Mouse (Mus musculus) limb, embryonic 13.5 days (tissue): ENCODE measurements around the gene Olfr221. TPM values are rescaled to one million over a fixed set of nuclear protein-coding genes. Genes with fewer than 3 reads are reported as not detected.

Source experiments
- ATAC-seq: fragments of 200-750 bp; cut with Nextera tagmentation; 2 replicates; pipeline ENCODE4 v1.8.0; 2017; ENCODE audit warnings: low read depth, moderate number of reproducible peaks, moderate TSS enrichment; ENCODE audit not compliant: low FRiP score
- H3K27ac ChIP-seq: fragments of 300-500 bp; sonication (generic); 2 replicates; pipeline ENCODE4 v1.5.1; 2015; ENCODE audit warnings: inconsistent platforms, mild to moderate bottlenecking, moderate library complexity
- H3K27me3 ChIP-seq: fragments of 300-500 bp; sonication (generic); 2 replicates; pipeline ENCODE4 v1.6.1; 2015; ENCODE audit warnings: mild to moderate bottlenecking, inconsistent platforms
- H3K36me3 ChIP-seq: fragments of 300-500 bp; sonication (generic); 2 replicates; pipeline ENCODE4 v1.6.1; 2015; ENCODE audit warnings: inconsistent platforms, mild to moderate bottlenecking, moderate library complexity
- H3K4me1 ChIP-seq: fragments of 300-500 bp; sonication (generic); 2 replicates; pipeline ENCODE4 v1.6.1; 2015; ENCODE audit warnings: inconsistent platforms
- H3K4me2 ChIP-seq: fragments of 300-500 bp; sonication (generic); replicated peaks from 2 replicates; pipeline ENCODE4 v1.6.1; 2015; ENCODE audit warnings: inconsistent platforms, mild to moderate bottlenecking, moderate library complexity
- H3K4me3 ChIP-seq: fragments of 300-500 bp; sonication (generic); 2 replicates; pipeline ENCODE4 v1.5.1; 2015; ENCODE audit warnings: moderate library complexity, mild to moderate bottlenecking, inconsistent platforms
- H3K9ac ChIP-seq: fragments of 300-500 bp; sonication (generic); 2 replicates; pipeline ENCODE4 v1.6.1; 2015; ENCODE audit warnings: mild to moderate bottlenecking, inconsistent platforms
- H3K9me3 ChIP-seq: fragments of 300-500 bp; sonication (generic); 2 replicates; pipeline ENCODE4 v1.6.1; 2016; ENCODE audit warnings: inconsistent platforms
- WGBS: fragments of 180-500 bp; shearing (Covaris S2); methylation state at CpG from one replicate; pipeline ENCODE4 v1.1.7; 2015; 5-methylcytosine and 5-hydroxymethylcytosine counted together
- polyA plus RNA-seq: library from polyadenylated mRNA; unstranded; fragments of >200 nt; fragmentation: Nextera tagmentation; extraction: Ambion mirVana; gene quantifications from 2 replicates; pipeline ENCODE4 v1.2.1, GENCODE M21; 2015

The Olfr221 gene
- polyA plus RNA-seq, 1 experiment from 2014 or later, result not detected

DNA sequence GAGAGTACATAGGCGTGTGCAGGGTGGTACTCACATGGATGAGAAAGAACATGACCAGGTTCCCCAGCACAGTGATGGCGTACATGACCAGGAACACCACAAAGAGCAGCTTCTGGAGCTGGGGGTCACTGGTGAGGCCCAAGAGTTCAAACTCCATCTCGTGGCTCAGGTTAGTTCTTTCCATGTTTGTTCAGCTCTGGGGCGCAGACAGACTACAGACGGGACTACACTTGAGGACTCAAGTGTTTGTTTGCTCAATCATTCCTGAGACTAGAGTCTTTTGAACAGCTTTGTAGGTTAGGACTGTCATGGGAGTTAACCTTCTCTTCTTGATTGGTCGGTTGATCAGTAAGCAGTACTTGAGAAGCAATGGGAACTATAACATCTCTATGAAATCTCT is 6.3 kb downstream of the Olfr221 start:
- Histone ChIP-seq H3K4me3 (no peak overlapping the region), H3K4me2 (no peak overlapping the region), H3K9me3 (no peaks in the 10 kb centered on the region), H3K27ac (no peak overlapping the region), H3K27me3 (no peaks in the 10 kb centered on the region), H3K36me3 (no peaks in the 10 kb centered on the region), H3K9ac (no peak overlapping the region), H3K4me1 (no peaks in the 10 kb centered on the region)
- ATAC-seq, result no peak
- WGBS, result 92% methylated on average over 6 of the region's 6 CpGs

DNA sequence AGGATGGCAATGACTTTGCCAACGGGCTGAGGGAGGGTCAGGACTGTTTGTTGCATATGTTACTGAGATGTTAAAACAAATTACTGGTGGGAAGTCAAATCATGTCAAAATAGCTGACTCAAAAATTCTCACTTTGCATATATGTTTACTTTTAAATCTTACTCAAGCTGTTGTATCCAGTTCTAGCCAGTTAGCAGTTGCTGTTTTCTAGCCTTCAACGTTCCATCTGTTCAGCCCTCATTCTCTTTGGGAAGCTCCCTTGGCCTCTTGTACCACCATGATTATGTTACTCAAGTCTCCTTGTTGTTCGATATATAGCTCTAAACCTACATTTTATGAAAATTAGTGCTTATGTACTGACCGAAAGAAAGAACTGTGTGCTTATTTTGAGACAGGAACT is 15.9 kb downstream of the Olfr221 start:
- Histone ChIP-seq H3K27me3 (no peaks in the 10 kb centered on the region), H3K4me2 (no peak overlapping the region), H3K4me1 (peaks cover 19% of the 10 kb centered on the region), H3K4me3 (no peak overlapping the region), H3K27ac (no peak overlapping the region), H3K9me3 (no peaks in the 10 kb centered on the region), H3K9ac (no peak overlapping the region), H3K36me3 (no peaks in the 10 kb centered on the region)
- no peak for ATAC-seq
- 86% methylated on average over 4 of the region's 4 CpGs for WGBS

DNA sequence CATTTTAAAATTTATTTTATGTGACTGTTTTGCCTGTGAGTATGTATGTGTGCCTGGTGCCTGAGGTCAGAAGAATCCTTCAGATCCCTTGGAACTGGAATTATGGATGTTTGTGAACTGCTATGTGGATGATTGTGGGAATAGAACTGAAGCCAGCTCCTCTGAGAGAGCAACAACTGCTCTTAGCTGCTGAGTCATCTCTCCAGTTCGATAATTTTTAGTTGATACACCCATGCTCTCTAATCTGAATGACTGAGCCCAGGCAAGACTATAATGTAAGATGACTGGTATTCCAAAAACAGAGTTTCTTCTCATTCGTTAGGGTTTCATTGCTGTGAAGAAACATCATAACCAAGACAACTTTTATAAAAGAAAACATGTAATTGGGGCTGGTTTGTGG is 18.1 kb downstream of the Olfr221 start:
- Histone ChIP-seq H3K36me3 (no peaks in the 10 kb centered on the region), H3K4me2 (no peak overlapping the region), H3K27ac (no peak overlapping the region), H3K4me1 (peaks cover 27% of the 10 kb centered on the region), H3K4me3 (no peak overlapping the region), H3K9me3 (no peaks in the 10 kb centered on the region), H3K27me3 (no peaks in the 10 kb centered on the region), H3K9ac (no peak overlapping the region)
- no peak for ATAC-seq
- 89% methylated on average over 2 of the region's 2 CpGs for WGBS

- Histone ChIP-seq H3K4me2 (peak overlapping the region; percentile 64), H3K27ac (peak overlapping the region; percentile 87), H3K9me3 (no peaks in the 10 kb centered on the region), H3K4me3 (peak overlapping the region; percentile 35), H3K36me3 (no peaks in the 10 kb centered on the region; the same call in 1 of the 2 replicates), H3K27me3 (no peaks in the 10 kb centered on the region), H3K4me1 (peaks cover 36% of the 10 kb centered on the region), H3K9ac (peak overlapping the region; percentile 54)
- peak; percentile 51 for ATAC-seq
- WGBS, result 5% methylated on average over 23 of the region's 23 CpGs
Measured at GRCm38 (mm10) chr14:52022709-52023459, 19.4 kb downstream of the Olfr221 start.

DNA sequence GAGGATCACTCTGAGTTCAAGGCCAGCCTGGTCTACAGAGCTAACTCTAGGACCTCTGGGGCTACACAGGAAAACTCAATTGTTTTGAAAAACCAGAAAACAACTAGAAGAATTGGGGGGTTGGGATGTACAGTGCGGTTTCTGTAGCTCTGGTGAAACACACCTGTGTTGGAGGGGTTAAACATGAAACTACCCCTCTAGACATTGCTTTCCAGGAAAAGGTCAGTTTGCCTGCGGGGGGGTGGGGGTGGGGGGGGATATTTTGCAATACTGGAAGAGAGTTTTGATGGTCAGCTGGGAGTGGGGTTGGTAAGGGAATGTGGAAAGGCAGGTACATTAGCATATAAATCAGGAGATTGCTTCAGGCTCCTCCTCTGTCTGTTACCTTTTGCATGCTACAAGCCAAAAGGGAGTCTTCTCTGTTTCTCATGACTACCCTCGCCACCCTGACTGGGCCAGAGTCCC is 20.0 kb downstream of the Olfr221 start:
- ATAC-seq, result no peak
- Histone ChIP-seq H3K9ac (peak overlapping the region; percentile 54; the same call in 1 of the 2 replicates), H3K9me3 (no peaks in the 10 kb centered on the region), H3K27ac (peak overlapping the region; percentile 87), H3K4me1 (peaks cover 36% of the 10 kb centered on the region), H3K36me3 (no peaks in the 10 kb centered on the region; the same call in 1 of the 2 replicates), H3K27me3 (no peaks in the 10 kb centered on the region), H3K4me2 (peak overlapping the region; percentile 64), H3K4me3 (peak overlapping the region; percentile 35)
- 56% methylated on average over 3 of the region's 3 CpGs for WGBS

DNA sequence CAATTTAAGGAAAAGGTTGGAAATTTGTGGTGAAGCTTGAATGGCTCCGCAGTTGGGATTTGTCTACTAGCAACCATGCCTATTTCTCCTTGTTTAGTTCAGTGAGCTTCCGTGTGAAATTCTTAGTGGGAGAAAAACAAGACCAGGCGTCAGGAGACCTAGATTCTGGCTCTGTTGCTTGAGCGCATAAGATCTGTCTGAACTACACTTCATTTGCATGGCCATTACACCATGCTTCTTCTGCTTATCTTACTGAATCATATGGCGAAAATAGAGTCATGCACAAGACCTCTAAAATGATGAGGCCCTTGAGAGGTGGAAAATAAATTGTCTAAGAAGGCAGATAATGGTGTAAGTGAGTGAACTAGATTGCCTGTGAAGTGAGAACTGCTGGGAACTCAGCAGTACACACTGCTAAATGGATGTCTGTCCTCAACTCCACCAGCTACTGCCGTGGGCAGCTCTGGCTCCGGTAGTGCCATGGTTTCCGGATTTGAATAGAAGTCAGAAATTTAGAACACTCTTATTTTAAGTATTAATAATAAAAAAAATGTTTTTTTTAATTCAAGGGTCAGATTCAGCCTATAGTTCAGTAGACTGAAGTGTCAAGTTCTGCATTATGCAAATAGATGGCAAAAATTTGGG is 20.6 kb downstream of the Olfr221 start:
- no peaks in the 10 kb centered on the region for H3K27me3 ChIP-seq
- H3K27ac ChIP-seq, result peak overlapping the region; percentile 99; the same call in 1 of the 2 replicates
- H3K4me3 ChIP-seq, result no peak overlapping the region
- ATAC-seq, result no peak
- no peaks in the 10 kb centered on the region; the same call in 1 of the 2 replicates for H3K36me3 ChIP-seq
- H3K9ac ChIP-seq, result no peak overlapping the region
- no peak overlapping the region; the same call in 1 of the 2 replicates for H3K4me2 ChIP-seq
- no peaks in the 10 kb centered on the region for H3K9me3 ChIP-seq
- 90% methylated on average over 8 of the region's 8 CpGs for WGBS
- H3K4me1 ChIP-seq, result peaks cover 39% of the 10 kb centered on the region

- Histone ChIP-seq H3K4me2 (peak overlapping the region; percentile 73), H3K27me3 (no peaks in the 10 kb centered on the region), H3K9ac (0 out of 2 replicates have a peak overlapping the region, but pooled peaks have one; percentile 89), H3K27ac (peak overlapping the region; percentile 99), H3K36me3 (no peaks in the 10 kb centered on the region; the same call in 1 of the 2 replicates), H3K4me1 (peaks cover 45% of the 10 kb centered on the region), H3K9me3 (no peaks in the 10 kb centered on the region), H3K4me3 (peak overlapping the region; percentile 62)
- ATAC-seq, result no peak
- WGBS, result 64% methylated on average over 4 of the region's 4 CpGs
Measured at GRCm38 (mm10) chr14:52021138-52021529, 21.1 kb downstream of the Olfr221 start.

- Histone ChIP-seq H3K4me3 (peak within 1 kb of the TSS; percentile 62), H3K36me3 (no peaks in the 10 kb centered on the region; the same call in 1 of the 2 replicates), H3K9me3 (no peaks in the 10 kb centered on the region), H3K4me1 (peaks cover 50% of the 10 kb centered on the region), H3K9ac (peak within 1 kb of the TSS; percentile 89), H3K27me3 (no peaks in the 10 kb centered on the region), H3K27ac (peak within 1 kb of the TSS; percentile 99), H3K4me2 (peak within 1 kb of the TSS; percentile 73)
- ATAC-seq, result peak; percentile 68
- WGBS, result 4% methylated on average over 15 of the region's 15 CpGs
Measured at GRCm38 (mm10) chr14:52020486-52021137, 21.6 kb downstream of the Olfr221 start, which contains the start of gene Zfp219. Gene Zfp219, minus strand, starts transcription at chr14:52020733.

DNA sequence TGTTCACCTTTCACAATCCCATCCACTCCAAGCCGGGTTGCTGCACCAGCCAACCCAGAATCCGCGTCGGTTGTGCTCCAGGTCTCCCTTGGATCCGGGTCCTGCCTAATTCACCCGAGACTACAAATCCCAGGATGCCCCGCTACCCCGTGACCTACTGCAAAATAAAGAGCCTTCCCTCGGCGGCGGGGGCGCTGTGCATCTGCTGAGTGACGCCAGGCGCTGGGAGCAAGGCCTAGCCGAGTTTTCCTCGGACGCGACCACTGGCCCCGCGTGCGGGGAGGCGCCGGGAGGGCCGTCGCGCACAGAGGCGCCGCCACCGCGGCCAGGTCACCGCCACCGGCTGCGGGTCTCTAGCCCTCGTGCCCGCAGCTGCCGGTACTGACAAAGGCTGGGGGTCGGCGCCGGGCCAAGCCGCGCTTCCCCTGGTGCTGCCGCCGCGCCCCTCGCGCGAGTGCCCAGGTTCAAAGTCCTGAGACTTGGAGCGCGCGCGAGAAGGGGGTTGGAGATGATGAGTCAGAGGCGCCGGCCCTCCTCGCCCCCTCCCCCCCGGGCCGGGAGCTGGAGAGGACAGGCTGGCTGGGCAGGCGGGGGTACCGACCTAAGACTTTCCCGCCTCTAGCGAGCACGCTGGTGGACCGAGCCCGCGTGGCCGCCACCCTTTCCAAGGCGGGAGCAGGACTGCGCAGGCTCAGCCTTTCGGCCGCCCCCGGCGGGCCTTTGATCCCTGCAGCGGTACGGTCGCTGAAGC is 22.5 kb downstream of the Olfr221 start:
- Histone ChIP-seq H3K4me3 (peak overlapping the region; percentile 62), H3K4me2 (peak overlapping the region; percentile 73), H3K36me3 (no peaks in the 10 kb centered on the region; the same call in 1 of the 2 replicates), H3K27ac (peak overlapping the region; percentile 99), H3K9me3 (no peaks in the 10 kb centered on the region), H3K9ac (peak overlapping the region; percentile 89), H3K4me1 (peaks cover 56% of the 10 kb centered on the region), H3K27me3 (no peaks in the 10 kb centered on the region)
- WGBS, result under 1% methylated on average over 74 of the region's 74 CpGs
- ATAC-seq, result peak; percentile 90

GRCm38 (mm10) chr14:52019051-52019589 is 23.1 kb downstream of the Olfr221 start:
- H3K4me2 ChIP-seq, result peak overlapping the region; percentile 73
- ATAC-seq, result peak; percentile 1; the same call in 1 of the 2 replicates
- WGBS, result 35% methylated on average over 12 of the region's 12 CpGs
- H3K27ac ChIP-seq, result peak overlapping the region; percentile 99
- H3K27me3 ChIP-seq, result no peaks in the 10 kb centered on the region
- H3K9ac ChIP-seq, result peak overlapping the region; percentile 89
- no peaks in the 10 kb centered on the region for H3K9me3 ChIP-seq
- no peaks in the 10 kb centered on the region; the same call in 1 of the 2 replicates for H3K36me3 ChIP-seq
- peak overlapping the region; percentile 62 for H3K4me3 ChIP-seq
- H3K4me1 ChIP-seq, result peaks cover 56% of the 10 kb centered on the region
